Mouse (Mus musculus) embryonic fibroblast, embryonic 13.5 days (primary cell): ENCODE measurements at regions not wholly inside any gene's neighbourhood (a gene's known extent, or its start where the extent isn't known, plus 50 kb on each side); places are given as distances from the start of the nearest gene placed in this dataset.

ENCODE experiments used
- H3K27ac ChIP-seq: 2 replicates; pipeline ENCODE4 v1.5.1; 2012; ENCODE audit warnings: low read length, control low read depth, inconsistent platforms; ENCODE audit not compliant: insufficient read depth
- H3K4me1 ChIP-seq: 2 replicates; pipeline ENCODE4 v1.6.1; 2011; ENCODE audit warnings: low read length; ENCODE audit not compliant: control insufficient read depth, insufficient read depth
- H3K4me3 ChIP-seq: 2 replicates; pipeline ENCODE4 v1.5.1; 2011; ENCODE audit warnings: mild to moderate bottlenecking, control low read depth, low read length; ENCODE audit not compliant: insufficient read depth
- CTCF ChIP-seq: IDR thresholded peaks from 2 replicates; pipeline ENCODE4 v1.5.1; 2011; ENCODE audit warnings: mild to moderate bottlenecking, control low read depth, low read length, moderate library complexity, borderline replicate concordance; ENCODE audit not compliant: insufficient read depth
- POLR2A ChIP-seq: IDR thresholded peaks from 2 replicates; pipeline ENCODE4 v1.6.1; 2011; ENCODE audit warnings: low read depth, mild to moderate bottlenecking, control low read depth, low read length, moderate library complexity

DNA sequence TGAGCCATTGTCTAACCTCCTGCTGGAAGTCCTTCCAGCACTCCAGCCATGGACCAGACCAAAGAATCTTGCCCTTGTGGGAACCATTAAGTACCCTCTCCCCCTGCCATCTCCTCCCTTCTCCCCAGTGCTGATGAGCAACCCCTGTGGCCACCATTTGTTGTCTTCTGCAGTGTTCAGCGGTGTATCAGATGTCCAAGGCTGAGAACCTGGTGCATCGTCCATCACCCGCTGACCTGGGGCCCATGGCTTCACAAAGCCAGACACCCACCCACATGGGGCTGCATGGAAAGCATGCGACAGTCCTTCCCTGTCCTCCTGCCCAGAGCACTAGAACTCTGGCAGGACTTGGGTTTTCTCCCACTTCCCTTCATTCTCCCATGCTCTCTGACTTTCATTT, 1596.7 kb downstream of the D3Ertd751e start:
- Histone ChIP-seq H3K4me1 (no peaks in the 10 kb centered on the region), H3K27ac (no peak overlapping the region), H3K4me3 (no peak overlapping the region)
- TF ChIP-seq CTCF, result no peak
- no peak for TF ChIP-seq POLR2A

DNA sequence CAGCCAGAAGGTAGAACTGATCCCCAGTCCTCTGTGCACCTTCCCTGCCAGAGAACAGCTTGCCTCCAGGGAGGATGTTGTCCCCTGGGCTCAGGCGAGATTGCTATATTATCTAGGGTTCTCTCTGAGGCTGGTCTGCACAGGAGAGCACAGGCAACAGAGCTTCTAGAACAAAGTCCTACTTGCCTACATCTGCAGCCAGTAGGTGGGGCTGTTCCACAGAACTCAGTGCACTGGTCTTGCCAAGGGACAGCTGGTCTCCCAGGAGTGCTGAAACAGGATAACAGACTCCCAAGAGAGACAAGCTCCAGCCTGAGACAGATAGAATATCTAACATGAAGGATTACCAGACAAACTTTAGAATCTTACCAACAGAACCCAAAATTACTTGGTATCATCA, 1600.5 kb downstream of the D3Ertd751e start:
- no peak overlapping the region for H3K4me3 ChIP-seq
- no peak for TF ChIP-seq POLR2A
- peak; percentile 13; the same call in 1 of the 2 replicates for TF ChIP-seq CTCF
- H3K4me1 ChIP-seq, result no peaks in the 10 kb centered on the region
- H3K27ac ChIP-seq, result no peak overlapping the region

DNA sequence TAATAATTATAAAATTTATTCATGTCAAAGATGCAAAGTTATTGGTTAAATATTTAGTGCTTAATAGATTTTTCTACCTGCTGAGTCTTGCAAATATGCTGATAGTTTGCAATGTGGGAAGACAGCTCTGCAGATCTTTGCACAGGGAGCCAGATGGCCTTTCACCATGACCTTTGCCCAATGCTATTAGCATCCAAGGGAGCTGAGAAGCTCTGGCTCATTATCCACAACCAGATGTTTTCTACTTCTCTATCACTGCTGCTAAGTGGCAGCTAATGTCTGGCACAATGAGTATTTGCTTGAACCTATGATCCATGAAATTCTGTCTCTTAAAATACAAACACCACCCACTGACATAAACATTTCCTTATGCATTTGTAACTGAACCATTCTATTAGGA, 1610.4 kb downstream of the D3Ertd751e start:
- no peaks in the 10 kb centered on the region for H3K4me1 ChIP-seq
- no peak for TF ChIP-seq POLR2A
- TF ChIP-seq CTCF, result no peak
- H3K27ac ChIP-seq, result no peak overlapping the region
- no peak overlapping the region for H3K4me3 ChIP-seq

DNA sequence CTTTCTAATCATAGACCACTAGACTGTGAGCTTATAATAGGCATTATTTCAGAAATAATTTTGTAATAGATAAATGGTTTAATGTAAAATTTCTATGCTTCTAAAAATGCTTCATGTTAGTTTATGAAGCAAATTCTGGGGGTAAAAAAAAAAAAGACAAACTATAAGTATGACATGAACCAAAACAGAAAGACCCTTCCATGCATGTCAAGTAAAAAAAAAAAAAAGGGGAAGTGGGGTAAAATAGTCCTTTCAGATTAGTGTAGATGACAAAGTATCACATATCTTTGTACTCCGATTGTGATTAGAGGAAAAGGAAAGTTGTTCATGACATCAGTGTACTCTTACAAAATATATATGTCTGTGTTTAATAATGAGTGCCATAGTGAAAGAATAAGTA, 1616.1 kb downstream of the D3Ertd751e start:
- H3K4me3 ChIP-seq, result no peak overlapping the region
- H3K27ac ChIP-seq, result no peak overlapping the region
- no peak for TF ChIP-seq POLR2A
- no peak for TF ChIP-seq CTCF
- H3K4me1 ChIP-seq, result no peaks in the 10 kb centered on the region

DNA sequence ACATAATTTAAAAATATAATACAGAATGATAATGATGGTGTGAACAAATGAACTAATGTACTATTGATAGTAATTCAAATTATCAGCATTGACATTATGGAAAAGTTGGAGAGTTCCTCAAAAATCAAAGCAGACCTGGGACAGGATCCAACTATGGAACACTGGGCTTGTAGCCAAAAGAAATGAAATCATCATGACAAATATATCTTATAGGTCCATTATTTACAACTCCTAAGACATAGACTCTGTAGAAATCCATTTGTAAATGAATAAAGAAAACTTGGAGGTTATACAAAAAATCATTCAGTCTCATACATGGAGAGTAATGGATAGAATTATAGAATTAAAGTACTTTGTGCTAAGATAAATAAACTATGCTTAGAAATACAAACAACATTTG, 1657.5 kb downstream of the D3Ertd751e start:
- TF ChIP-seq POLR2A (no peak), CTCF (no peak)
- no peak overlapping the region for H3K27ac ChIP-seq
- H3K4me1 ChIP-seq, result no peaks in the 10 kb centered on the region
- no peak overlapping the region for H3K4me3 ChIP-seq

DNA sequence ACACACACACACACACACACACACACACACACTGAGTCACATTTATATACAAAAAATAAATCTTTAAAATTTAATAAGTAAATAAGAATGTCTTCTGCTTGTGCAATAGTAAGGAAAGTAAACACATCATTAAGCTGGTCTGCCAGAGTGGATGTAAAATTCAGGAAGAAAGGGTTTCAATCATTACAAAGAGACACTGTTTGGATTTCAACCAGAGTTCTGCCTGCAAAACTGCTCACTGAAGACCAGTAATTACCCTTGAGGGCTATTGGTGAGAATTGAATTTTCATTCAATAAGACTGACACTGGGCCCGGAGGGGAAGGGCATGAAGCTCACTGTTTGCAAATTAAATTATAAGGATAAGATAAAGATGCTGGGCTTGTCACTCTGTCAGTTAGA, 1682.5 kb downstream of the D3Ertd751e start:
- Histone ChIP-seq H3K27ac (no peak overlapping the region), H3K4me3 (no peak overlapping the region), H3K4me1 (no peaks in the 10 kb centered on the region)
- no peak for TF ChIP-seq CTCF
- no peak for TF ChIP-seq POLR2A

DNA sequence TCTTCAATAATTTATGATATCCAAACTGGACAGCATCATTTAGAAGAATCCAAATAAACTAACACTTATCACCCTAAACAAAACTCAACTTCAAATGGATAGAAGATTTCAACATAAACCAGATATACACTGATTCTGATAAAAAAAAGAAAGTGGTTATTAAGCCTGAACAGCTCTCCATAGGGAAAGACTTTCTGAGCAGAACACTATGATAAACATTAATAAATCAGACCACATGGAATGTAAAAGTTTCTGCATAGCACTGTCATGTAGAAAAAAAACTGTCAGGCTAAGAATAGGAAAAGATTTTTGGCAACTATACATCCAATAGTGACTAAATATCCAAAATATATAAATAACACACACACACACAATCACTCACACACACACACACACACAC, 1684.3 kb downstream of the D3Ertd751e start:
- H3K27ac ChIP-seq, result no peak overlapping the region
- H3K4me1 ChIP-seq, result no peaks in the 10 kb centered on the region
- no peak for TF ChIP-seq POLR2A
- no peak for TF ChIP-seq CTCF
- no peak overlapping the region for H3K4me3 ChIP-seq

DNA sequence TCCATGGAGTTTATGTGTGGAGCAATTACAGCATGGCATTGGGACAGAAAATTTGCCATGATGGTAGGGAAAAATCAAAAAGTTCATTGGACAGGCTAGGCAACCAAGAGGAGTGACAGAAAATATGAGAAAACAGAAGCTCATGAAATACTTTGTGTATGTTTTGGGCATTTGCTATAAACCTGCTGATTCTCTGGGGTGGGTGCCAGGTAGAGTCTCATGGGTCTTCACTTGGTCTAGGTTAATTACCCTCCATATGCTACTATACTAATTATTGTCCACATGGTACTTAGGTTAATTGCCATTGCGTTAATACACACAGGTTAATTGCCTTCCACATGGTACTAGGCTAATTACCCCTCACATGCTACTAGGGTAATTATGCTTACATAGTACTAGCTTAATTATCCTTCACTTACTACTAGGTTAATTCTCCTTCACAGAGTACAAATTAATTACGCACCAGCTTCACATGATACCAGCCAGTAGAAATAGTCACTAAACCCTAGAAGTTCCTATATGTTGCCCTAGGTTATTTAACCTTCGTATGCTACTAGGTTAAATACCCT, 1719.2 kb downstream of the D3Ertd751e start:
- H3K27ac ChIP-seq, result no peak overlapping the region
- no peak for TF ChIP-seq POLR2A

More for the DNA sequence above, 1719.2 kb downstream of the D3Ertd751e start:
- Histone ChIP-seq H3K4me3 (no peak overlapping the region), H3K4me1 (no peaks in the 10 kb centered on the region)
